Mouse (Mus musculus) ovary, postnatal 36 days (tissue): Measurements from ENCODE around the gene Mtmr6.

Source experiments
- DNase-seq: peaks from one replicate; pipeline ENCODE4 v3.0.0; 2022; ENCODE audit warnings: low spot score, mixed read lengths

Gene Mtmr6

GRCm38 (mm10) chr14:60264990-60265876, at the start of gene Mtmr6:
TSS of gene Mtmr6 (plus strand) at chr14:60265228.
- DNase-seq = peak; percentile 91

- no peak for DNase-seq
These were observed 48.9 kb upstream of the Mtmr6 start for GRCm38 (mm10) chr14:60216125-60216524.

- DNase-seq = no peak
These were observed 47.4 kb upstream of the Mtmr6 start for GRCm38 (mm10) chr14:60217616-60218015.

- DNase-seq = no peak
These were observed 45.1 kb upstream of the Mtmr6 start for GRCm38 (mm10) chr14:60219886-60220285.

- no peak for DNase-seq
These were observed 26.5 kb upstream of the Mtmr6 start for GRCm38 (mm10) chr14:60238551-60238950.

- no peak for DNase-seq
These were observed 14.7 kb upstream of the Mtmr6 start for GRCm38 (mm10) chr14:60250366-60250765.

GRCm38 (mm10) chr14:60250879-60251278, 14.1 kb upstream of the Mtmr6 start:
- no peak for DNase-seq

GRCm38 (mm10) chr14:60251281-60252003, 13.6 kb upstream of the Mtmr6 start, which contains the start of the genes Nupl1 and Gm49336:
TSS of gene Nupl1 (minus strand) at chr14:60251431.
TSS of gene Gm49336 (minus strand) at chr14:60251507.
- DNase-seq = peak; percentile 97

- DNase-seq = no peak
These were observed 12.7 kb upstream of the Mtmr6 start for GRCm38 (mm10) chr14:60252004-60253000.

GRCm38 (mm10) chr14:60253466-60253865, 11.6 kb upstream of the Mtmr6 start:
- DNase-seq = no peak

- DNase-seq = no peak
These were observed 10.3 kb upstream of the Mtmr6 start for GRCm38 (mm10) chr14:60254774-60255173.

- DNase-seq = no peak
These were observed 8.7 kb upstream of the Mtmr6 start for GRCm38 (mm10) chr14:60256356-60256755.

- no peak for DNase-seq
These were observed 7.9 kb upstream of the Mtmr6 start for GRCm38 (mm10) chr14:60257101-60257500.

GRCm38 (mm10) chr14:60257851-60258250, 7.2 kb upstream of the Mtmr6 start:
- DNase-seq = no peak

- no peak for DNase-seq
These were observed 2.7 kb upstream of the Mtmr6 start for GRCm38 (mm10) chr14:60262316-60262715.

- no peak for DNase-seq
These were observed 4.3 kb downstream of the Mtmr6 start for GRCm38 (mm10) chr14:60269333-60269732.

GRCm38 (mm10) chr14:60273346-60273745, 8.3 kb downstream of the Mtmr6 start:
- DNase-seq = no peak

- DNase-seq = no peak
These were observed 10.6 kb downstream of the Mtmr6 start for GRCm38 (mm10) chr14:60275301-60276276.

GRCm38 (mm10) chr14:60286194-60286863, 21.3 kb downstream of the Mtmr6 start:
- no peak for DNase-seq

- no peak for DNase-seq
These were observed 25.3 kb downstream of the Mtmr6 start for GRCm38 (mm10) chr14:60290363-60290762.
